Comparison of ENCODE assay signal across 15 mouse cellular contexts in the genomic region with DNA sequence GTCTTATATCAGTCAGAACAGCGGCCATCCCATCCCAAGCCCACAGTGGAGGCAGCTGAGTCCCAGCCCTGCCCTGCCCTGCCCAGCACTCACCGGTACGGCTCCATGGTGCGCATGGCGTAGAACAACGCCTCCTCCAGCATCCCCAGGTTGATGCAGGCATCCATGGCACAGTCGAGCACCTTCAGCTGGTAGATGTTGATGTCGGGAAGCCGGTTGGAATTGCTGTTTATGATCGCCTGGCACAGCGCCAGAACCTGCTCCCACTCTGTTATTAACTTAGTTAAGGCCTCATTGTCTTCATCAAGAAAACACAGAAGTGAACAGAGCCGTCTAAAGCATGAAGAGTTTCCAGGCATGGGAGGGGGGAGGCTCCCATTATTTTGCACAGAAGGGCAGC.
DNase-seq lines count a peak whose midpoint lies in the region; ATAC-seq and TF ChIP-seq lines count a peak whose summit lies in the region.
"Had no signal": no experiment of that assay in that cellular context is flagged by ENCODE, and none has a peak within 500 bp of the region (broad histone marks: within the 10 kb centered on the region; RNA-seq: fewer than 3 reads in every experiment).

No protein-coding gene starts in this region.

- peak; percentile 55 for ATAC-seq in forebrain, embryonic 16.5 days

- no peak overlapping the region for H3K9ac ChIP-seq in forebrain, embryonic 16.5 days (replicated peaks; ENCODE audit: low read depth, low read length)
- H3K9ac ChIP-seq: liver, embryonic 14.5 days had no signal

- H3K27ac ChIP-seq in kidney, adult 2 months (ENCODE audit: insufficient read depth, low read depth, low read length) = no peak overlapping the region
- H3K27ac ChIP-seq in forebrain, embryonic 16.5 days (ENCODE audit: low read length) = no peak overlapping the region
- H3K27ac ChIP-seq in left cerebral cortex, adult 2 months = no peak overlapping the region
- H3K27ac ChIP-seq: liver, embryonic 14.5 days had no signal

- TF ChIP-seq POLR2A in kidney, adult 2 months (IDR thresholded peaks at IDR 0.05; ENCODE audit: low read depth, low read length) = no peak
- no peak for TF ChIP-seq POLR2A in brain, embryonic 14.5 days (IDR thresholded peaks at IDR 0.05; ENCODE audit: borderline replicate concordance, extremely low read depth, insufficient read depth, insufficient read length, poor library complexity, severe bottlenecking)

- intact Hi-C loops in left cerebral cortex, adult 2 months (cut with DNase I) = no loop called here

- no peaks in the 10 kb centered on the region for H3K27me3 ChIP-seq in kidney, adult 2 months (replicated peaks; ENCODE audit: control insufficient read depth, insufficient read depth, low read length)
- H3K27me3 ChIP-seq in forebrain, embryonic 16.5 days (replicated peaks; ENCODE audit: control insufficient read depth, insufficient read depth, low read length) = peaks cover 2% of the 10 kb centered on the region; the same call in 1 of the 2 replicates
- H3K27me3 ChIP-seq: CH12.LX had no signal

- no peaks in the 10 kb centered on the region for H3K4me1 ChIP-seq in kidney, adult 2 months (ENCODE audit: control insufficient read depth, insufficient read depth, low read length)
- H3K4me1 ChIP-seq in forebrain, embryonic 16.5 days (replicated peaks; ENCODE audit: control insufficient read depth, insufficient read depth, low read length) = peaks cover 18% of the 10 kb centered on the region

- no peak for TF ChIP-seq CTCF in kidney, adult 2 months (conservative IDR thresholded peaks at IDR 0.05; ENCODE audit: insufficient read depth, insufficient read length, low read depth, low read length)
- no peak for TF ChIP-seq CTCF in brain, embryonic 14.5 days (IDR thresholded peaks at IDR 0.05; ENCODE audit: borderline replicate concordance, extremely low read depth, insufficient read depth, insufficient read length)
- TF ChIP-seq CTCF in left cerebral cortex, adult 2 months (IDR thresholded peaks at IDR 0.05) = no peak

- H3K4me3 ChIP-seq in kidney, adult 2 months (ENCODE audit: insufficient read depth, low read depth, low read length) = no peak overlapping the region
- H3K4me3 ChIP-seq in forebrain, embryonic 16.5 days (replicated peaks; ENCODE audit: low read length) = no peak overlapping the region
- H3K4me3 ChIP-seq in left cerebral cortex, adult 2 months = no peak overlapping the region

- 71% methylated on average over 12 of the region's 12 CpGs for WGBS in kidney, adult 2 months
- 35% methylated on average over 12 of the region's 12 CpGs for WGBS in forebrain, embryonic 16.5 days

- peak; percentile 42 for DNase-seq in kidney, postnatal 10 days
- no peak for DNase-seq in kidney, adult 2 months
- peak; percentile 42 for DNase-seq in 3134 (ENCODE audit: extremely low read depth, insufficient read length, low spot score)
- peak; percentile 82 for DNase-seq in brain, embryonic 14.5 days (ENCODE audit: low read depth)
- no peak for DNase-seq in left cerebral cortex, adult 2 months (ENCODE audit: extremely low spot score in 1 of 2, low spot score in 2 of 2)
- no peak for DNase-seq in adrenal gland, postnatal 25 days
- no peak for DNase-seq in c-Kit-positive CD71-positive TER-119-positive erythroid progenitor cells, embryonic 14.5 days (ENCODE audit: low spot score)
- DNase-seq: adrenal gland, adult 2 months; cerebellum, adult 2 months; heart, postnatal 4 days; kidney, adult 8-10 months; thymus, adult 2 months had no signal

- no peaks in the 10 kb centered on the region for H3K36me3 ChIP-seq in kidney, adult 2 months (ENCODE audit: control insufficient read depth, insufficient read depth, low read length)
- no peaks in the 10 kb centered on the region for H3K36me3 ChIP-seq in forebrain, embryonic 16.5 days (ENCODE audit: control insufficient read depth, insufficient read depth)

- H3K4me2 ChIP-seq in forebrain, embryonic 16.5 days (ENCODE audit: low read length) = no peak overlapping the region

- H3K9me3 ChIP-seq in forebrain, embryonic 16.5 days (ENCODE audit: control insufficient read depth, low read length) = no peaks in the 10 kb centered on the region

Comparison
In these comparisons a context has a peak if more than half of its experiments do, and no peak if none do; other contexts are left out.
1. DNase-seq: peak in kidney, postnatal 10 days (single experiment), 3134 (single experiment) and brain, embryonic 14.5 days (single experiment); none in kidney, adult 2 months (single experiment), left cerebral cortex, adult 2 months (0 of 2), adrenal gland, postnatal 25 days (single experiment) and c-Kit-positive CD71-positive TER-119-positive erythroid progenitor cells, embryonic 14.5 days (single experiment).